Mouse (Mus musculus) CD4-positive, CD25-positive, alpha-beta regulatory T cell, adult 2 months (primary cell): ENCODE results near the gene Spata5.

Experiments used
- DNase-seq: peaks from one replicate; pipeline ENCODE4 v3.0.0-alpha.2; 2012; ENCODE audit warnings: low read depth, low spot score

Gene Spata5

DNA sequence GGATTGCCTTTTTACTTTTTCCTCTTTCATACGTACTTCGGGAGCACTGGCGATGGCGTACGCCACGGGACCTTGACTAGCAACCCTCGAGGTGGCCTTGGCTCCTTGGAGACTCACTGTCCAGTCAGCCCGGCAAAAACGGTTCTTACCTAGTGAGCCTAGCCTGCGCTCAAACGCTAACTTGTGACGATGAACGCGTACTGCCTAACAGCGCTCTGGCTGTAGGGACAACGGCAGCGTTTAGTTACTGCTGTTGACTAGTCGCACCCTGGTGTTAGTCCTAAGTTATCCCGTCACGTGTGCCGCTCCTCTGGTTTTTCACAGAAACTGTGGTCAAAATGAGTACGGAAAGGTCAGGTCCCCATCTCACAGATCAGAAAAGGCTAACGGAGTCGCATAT, 945 bp downstream of the Spata5 start:
- DNase-seq, result peak; percentile 62

DNA sequence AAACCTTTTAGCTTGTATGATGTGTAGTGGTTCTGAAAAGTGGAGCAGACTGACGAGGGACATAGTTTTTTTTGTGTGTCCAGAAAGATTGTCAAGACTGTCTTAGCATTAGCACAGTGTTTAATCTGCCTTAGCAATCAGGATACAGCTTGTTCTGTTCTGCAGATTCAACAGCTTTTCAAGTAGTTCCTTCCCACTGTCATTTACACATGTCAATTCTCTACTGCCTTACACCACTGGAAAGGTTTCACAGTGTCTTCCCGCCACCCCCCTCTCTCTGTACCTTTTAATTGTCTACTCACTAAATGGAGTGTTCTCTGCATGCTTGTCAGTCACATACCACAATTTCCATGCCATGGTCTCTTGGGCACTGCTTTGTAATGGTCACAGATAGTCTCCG, 1.5 kb downstream of the Spata5 start:
- peak; percentile 16 for DNase-seq

GRCm38 (mm10) chr3:37426069-37426468, 6.4 kb downstream of the Spata5 start:
- no peak for DNase-seq

- DNase-seq, result no peak
Measured at GRCm38 (mm10) chr3:37430359-37430758, 10.7 kb downstream of the Spata5 start.

- DNase-seq, result no peak
Measured at GRCm38 (mm10) chr3:37439770-37440169, 20.1 kb downstream of the Spata5 start.

- DNase-seq, result no peak
Measured at GRCm38 (mm10) chr3:37443409-37443808, 23.7 kb downstream of the Spata5 start.

DNA sequence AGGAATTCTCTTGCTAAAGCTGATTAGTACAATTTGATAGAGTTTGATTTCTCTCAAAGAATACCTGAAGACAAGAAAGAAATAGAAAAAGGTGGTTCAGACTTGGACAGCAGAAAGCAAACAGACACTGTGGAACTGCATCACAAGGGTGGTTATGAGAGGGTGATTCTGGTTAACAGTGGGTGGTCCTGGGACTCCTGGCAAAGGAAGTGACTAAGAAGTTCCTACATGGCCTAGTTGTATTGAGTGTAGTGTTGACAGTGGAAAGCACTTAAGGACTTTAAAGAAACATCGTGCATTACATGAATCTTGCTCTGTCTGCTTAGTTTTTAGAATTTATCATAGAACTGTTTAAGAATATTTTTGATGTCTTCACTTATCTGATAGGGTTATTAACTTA, 36.3 kb downstream of the Spata5 start:
- peak; percentile 14 for DNase-seq

- DNase-seq, result peak; percentile 35
Measured at GRCm38 (mm10) chr3:37468170-37468569, 48.5 kb downstream of the Spata5 start.

- no peak for DNase-seq
Measured at GRCm38 (mm10) chr3:37469353-37469752, 49.7 kb downstream of the Spata5 start.

- DNase-seq, result no peak
Measured at GRCm38 (mm10) chr3:37470867-37471266, 51.2 kb downstream of the Spata5 start.

- DNase-seq, result peak; percentile 52
Measured at GRCm38 (mm10) chr3:37472461-37472860, 52.8 kb downstream of the Spata5 start.

DNA sequence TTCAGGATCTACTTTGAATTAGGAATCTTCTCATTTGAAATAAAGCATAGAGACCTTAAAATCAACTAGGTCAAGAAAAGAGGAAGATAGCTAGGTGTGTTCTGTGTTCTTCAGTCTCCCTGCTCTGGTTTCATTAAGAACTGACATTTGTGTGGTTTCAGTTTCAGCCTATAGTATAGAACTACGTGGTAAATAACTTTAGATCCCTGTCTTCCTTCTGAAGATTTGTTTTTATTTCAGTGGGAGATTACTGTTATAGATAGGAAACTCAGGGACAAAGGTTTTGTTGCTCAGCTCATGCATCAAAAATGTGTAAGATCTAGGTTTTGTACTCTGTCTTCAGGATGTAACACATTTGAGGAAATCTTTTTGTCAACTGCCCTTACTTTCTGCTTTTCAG, 56.8 kb downstream of the Spata5 start:
- peak; percentile 27 for DNase-seq

DNA sequence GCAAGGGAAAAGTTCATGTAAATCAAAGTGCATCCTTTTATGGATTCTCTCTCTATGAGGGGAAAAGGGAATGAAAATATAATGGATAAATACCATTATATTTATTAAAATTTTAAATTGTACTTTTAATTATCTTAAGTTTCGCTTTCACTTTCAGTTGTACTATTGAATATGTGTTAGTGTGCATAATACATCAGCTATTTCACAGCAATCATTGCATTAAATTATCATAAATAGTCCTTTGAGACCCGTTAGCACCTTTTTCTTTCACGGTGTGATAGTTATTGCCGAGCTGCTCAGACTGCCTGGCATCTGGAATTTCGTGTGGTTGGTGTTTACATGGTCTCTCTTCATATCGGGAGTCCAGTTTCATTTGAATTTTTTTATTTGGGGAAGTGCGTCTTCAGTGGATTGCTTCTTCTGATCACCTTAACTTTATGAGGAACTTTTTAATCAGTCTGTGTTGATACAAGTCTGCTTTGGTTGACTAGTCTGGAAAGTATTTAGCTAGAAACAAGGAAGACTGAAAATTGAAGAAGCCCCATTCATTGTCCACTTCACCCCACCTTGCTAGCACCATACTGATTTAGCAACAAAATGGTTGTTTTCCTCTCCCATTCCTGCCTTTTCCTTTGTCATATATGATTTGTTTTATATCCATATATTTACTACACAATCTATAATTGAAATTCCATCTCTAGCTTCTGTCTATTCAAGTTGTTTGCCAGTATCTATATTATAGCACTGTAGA, 57.9 kb downstream of the Spata5 start:
- DNase-seq, result no peak

- DNase-seq, result no peak
Measured at GRCm38 (mm10) chr3:37479771-37480170, 60.1 kb downstream of the Spata5 start.

GRCm38 (mm10) chr3:37481295-37481694, 61.6 kb downstream of the Spata5 start:
- DNase-seq, result peak; percentile 10

- DNase-seq, result no peak
Measured at GRCm38 (mm10) chr3:37482720-37483119, 63.0 kb downstream of the Spata5 start.

DNA sequence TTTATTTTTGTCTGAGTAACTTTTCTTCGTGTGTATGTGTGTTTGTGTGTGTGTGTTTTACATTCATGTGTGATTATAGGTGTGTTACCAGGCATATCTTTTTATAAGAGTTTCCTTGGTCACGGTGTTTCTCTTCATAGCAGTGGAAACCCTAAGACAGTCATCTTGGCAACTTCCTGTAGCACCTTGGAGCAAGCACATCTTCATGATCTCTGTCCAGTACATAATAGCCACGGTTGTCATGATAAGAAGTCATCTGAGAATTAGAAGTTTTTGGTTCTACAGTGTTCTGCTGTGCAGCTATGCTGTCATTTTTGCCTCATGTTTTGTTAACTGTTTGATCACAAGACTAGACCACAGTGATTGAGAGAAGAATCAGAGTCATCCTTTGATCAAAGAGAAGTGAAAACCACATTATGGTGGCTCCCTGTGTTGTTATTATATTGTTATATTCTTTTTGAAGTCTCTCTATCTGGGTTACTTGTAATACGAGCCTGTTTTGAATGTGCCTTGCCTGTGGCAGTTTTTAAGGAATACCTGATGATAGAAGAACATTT, 64.1 kb downstream of the Spata5 start:
- DNase-seq, result peak; percentile 54

DNA sequence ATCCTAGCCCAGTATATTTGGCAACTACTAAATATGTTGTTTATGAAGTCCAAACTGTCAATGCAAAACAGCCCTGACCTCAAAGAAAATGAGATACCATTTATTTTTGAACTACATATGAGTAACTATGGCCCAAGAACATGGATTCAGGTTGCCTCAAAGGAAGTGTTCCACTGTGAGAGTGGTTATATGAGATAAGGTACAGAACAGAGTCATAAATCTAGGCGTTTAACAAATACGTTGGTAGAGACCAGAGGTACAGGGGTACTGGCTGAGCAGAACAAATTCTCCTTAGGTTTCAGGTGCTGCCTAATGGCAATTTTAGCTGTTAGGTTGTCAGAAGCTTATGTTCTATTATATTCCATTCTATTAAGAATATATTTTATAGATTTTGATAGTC, 67.9 kb downstream of the Spata5 start:
- no peak for DNase-seq

DNA sequence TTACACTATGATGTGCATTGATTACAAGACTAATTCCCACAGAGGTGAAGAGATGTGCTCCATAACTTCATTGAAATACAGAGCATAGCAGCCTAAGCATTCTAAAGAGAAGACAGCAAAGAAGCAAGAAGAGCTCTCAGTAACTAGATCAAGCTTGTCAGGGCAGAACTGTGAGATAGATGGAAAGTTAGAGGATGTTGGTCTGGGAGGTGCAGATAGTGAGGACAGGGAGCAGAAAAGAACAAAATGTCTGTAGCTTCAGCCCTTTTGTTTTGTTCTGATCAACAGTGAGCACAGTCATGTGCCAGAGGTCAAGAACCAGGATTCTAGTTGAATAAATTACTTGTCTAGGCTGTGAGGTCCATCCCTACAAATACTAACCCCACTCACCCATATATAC, 68.5 kb downstream of the Spata5 start:
- DNase-seq, result no peak

DNA sequence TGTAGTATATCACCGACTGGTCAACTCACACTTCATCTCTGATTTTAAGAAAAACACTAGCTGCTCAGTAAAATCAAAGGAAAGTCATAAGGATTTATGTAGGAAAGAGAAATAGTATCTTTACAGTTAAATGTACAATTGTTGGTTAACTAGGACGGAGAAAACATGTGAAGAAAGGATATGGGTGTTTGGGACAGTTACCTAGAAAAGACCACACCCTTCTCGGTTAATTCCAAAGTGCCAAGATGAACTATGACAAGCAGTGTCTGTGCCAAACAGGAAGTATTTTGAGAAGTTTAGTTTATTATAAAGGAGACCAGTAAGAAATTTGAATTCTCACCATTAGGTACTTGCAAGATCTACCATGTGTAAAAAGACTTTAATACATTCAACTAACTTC, 70.3 kb downstream of the Spata5 start:
- no peak for DNase-seq

GRCm38 (mm10) chr3:37500939-37501338, 81.2 kb downstream of the Spata5 start:
- DNase-seq, result no peak

DNA sequence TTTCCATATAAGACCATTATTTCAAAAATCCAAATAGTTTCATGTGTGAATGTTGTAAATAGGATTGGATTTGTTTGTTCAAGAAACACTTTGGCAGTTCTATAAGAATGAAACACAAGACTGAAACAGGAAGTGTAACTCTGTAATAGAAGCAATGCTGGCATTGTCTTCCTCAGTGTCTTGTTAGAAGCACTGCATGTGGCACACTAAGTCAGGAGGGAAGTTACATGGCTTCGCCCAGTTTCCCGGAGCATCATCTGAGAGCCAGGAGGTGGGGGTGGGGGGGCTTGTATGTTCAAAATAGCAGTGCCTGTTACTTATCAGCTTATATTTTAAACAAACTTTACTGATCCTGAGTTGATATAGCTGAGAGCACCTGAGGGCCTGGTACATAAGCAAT, 82.9 kb downstream of the Spata5 start:
- no peak for DNase-seq

- DNase-seq, result no peak
Measured at GRCm38 (mm10) chr3:37503846-37504245, 84.2 kb downstream of the Spata5 start.
